Mouse (Mus musculus): ENCODE results near the gene Gm21677.
"Not testable (repeated sequence)": the region's sequence is repeated elsewhere in the genome, so short reads cannot be mapped to it uniquely, and the experiment has no call there.

Gene Gm21677

DNA sequence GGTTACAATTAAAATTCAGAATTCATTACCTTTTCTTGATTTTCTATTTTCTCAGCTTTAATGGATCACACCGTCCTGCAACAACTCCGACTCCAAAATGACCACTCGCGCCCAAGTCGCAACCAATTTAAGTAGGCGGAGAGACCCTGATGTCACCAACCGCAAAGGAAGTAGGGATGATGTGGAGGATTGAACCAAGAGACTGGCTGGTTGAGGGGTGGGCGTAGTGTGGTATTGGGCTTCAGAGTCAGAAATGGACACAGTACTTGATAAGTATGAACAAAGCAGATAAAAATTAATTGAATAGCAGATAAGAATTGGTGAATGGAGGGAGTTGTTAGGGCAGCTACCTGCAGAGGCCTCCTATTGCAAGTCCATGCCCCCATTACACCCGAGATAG, at the start of gene Gm21677:
TSS of gene Gm21677 (minus strand) at position 101 of the 400 bp plus-strand sequence.
- not testable (repeated sequence) for DNase-seq

DNA sequence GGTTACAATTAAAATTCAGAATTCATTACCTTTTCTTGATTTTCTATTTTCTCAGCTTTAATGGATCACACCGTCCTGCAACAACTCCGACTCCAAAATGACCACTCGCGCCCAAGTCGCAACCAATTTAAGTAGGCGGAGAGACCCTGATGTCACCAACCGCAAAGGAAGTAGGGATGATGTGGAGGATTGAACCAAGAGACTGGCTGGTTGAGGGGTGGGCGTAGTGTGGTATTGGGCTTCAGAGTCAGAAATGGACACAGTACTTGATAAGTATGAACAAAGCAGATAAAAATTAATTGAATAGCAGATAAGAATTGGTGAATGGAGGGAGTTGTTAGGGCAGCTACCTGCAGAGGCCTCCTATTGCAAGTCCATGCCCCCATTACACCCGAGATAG, 39.0 kb upstream of the Gm21677 start, which contains the start of gene Gm21693:
TSS of gene Gm21693 (minus strand) at position 101 of the 400 bp plus-strand sequence.
- DNase-seq, result not testable (repeated sequence)

- peak; percentile 9 for DNase-seq
Observed at GRCm38 (mm10) chrY:3340661-3341060, 34.4 kb upstream of the Gm21677 start.

Measured in cerebellum, adult 9-11 months (tissue).